Mouse (Mus musculus) embryonic facial prominence, embryonic 10.5 days (tissue): ENCODE measurements around the gene Prkg2. TPM values are rescaled to one million over a fixed set of nuclear protein-coding genes. Genes with fewer than 3 reads are reported as not detected.

Experiments used
- DNase-seq: peaks from one replicate; pipeline ENCODE4 v3.0.0-alpha.2; 2017; ENCODE audit warnings: low spot score
- H3K27ac ChIP-seq: fragments of 300-500 bp; sonication (generic); replicated peaks from 2 replicates; pipeline ENCODE4 v1.5.1; 2016; ENCODE audit warnings: mild to moderate bottlenecking
- H3K27me3 ChIP-seq: fragments of 300-500 bp; sonication (generic); replicated peaks from 2 replicates; pipeline ENCODE4 v1.6.1; 2016; ENCODE audit warnings: low read depth, mild to moderate bottlenecking; ENCODE audit not compliant: poor library complexity, severe bottlenecking
- H3K36me3 ChIP-seq: fragments of 300-500 bp; sonication (generic); replicated peaks from 2 replicates; pipeline ENCODE4 v1.6.1; 2016; ENCODE audit warnings: mild to moderate bottlenecking, moderate library complexity
- H3K4me1 ChIP-seq: fragments of 300-500 bp; sonication (generic); 2 replicates; pipeline ENCODE4 v1.6.1; 2016
- H3K4me3 ChIP-seq: fragments of 300-500 bp; sonication (generic); 2 replicates; pipeline ENCODE4 v1.5.1; 2016; ENCODE audit warnings: mild to moderate bottlenecking, moderate library complexity
- H3K9me3 ChIP-seq: fragments of 300-500 bp; sonication (generic); 2 replicates; pipeline ENCODE4 v1.6.1; 2016; ENCODE audit warnings: mild to moderate bottlenecking
- WGBS: fragments of 180-500 bp; shearing (Covaris S2); methylation state at CpG from one replicate; pipeline ENCODE4 v1.1.7; 2016; 5-methylcytosine and 5-hydroxymethylcytosine counted together
- polyA plus RNA-seq: library from polyadenylated mRNA; unstranded; fragments of >200 nt; fragmentation: Nextera tagmentation; extraction: Ambion mirVana; gene quantifications from 2 replicates; pipeline ENCODE4 v1.2.1, GENCODE M21; 2016

The Prkg2 gene
- polyA plus RNA-seq, 1 experiment from 2014 or later = 1.4 TPM

DNA sequence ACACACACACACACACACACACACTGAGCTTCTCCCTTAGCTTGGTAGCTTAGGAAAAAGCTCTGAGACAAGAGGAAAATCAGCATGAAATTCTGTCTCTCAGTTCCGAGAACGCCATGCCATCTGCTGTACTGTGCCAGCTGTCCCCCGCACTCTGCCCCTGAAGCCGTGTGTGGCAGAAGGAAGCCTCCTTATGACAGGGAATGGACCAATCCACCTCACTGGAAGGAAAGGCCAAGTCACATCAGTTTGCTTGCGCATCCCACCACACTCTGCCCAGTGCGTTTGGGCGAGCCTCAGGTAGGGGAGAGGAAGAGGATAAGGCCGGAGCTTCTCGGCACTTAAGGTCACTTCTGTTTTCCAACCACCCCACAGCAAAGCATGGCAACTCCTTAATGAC, 98.0 kb downstream of the Prkg2 start:
- H3K4me3 ChIP-seq = no peak overlapping the region
- peaks cover 42% of the 10 kb centered on the region for H3K27me3 ChIP-seq
- no peaks in the 10 kb centered on the region for H3K36me3 ChIP-seq
- peaks cover 30% of the 10 kb centered on the region for H3K4me1 ChIP-seq
- 85% methylated on average over 9 of the region's 9 CpGs for WGBS
- H3K27ac ChIP-seq = no peak overlapping the region
- no peak for DNase-seq
- no peaks in the 10 kb centered on the region for H3K9me3 ChIP-seq

DNA sequence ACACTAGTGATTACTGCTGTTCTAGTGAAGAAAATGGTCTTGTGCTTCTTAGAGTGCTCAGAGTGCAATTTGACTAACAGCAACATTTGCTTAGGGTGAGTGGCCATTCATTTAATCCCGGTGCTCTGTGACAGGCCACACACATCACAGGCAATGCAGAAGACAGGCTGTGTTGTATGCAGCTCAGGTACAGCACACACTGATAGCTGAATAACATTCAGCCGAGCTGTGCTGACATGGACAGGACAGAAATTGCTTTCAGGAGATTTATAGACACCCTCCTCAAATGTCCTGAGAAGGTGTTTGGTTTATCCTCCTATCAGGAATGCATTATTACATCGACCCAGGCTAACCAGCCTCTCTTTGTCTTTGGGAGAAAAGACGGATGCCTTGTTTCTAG, 99.3 kb downstream of the Prkg2 start:
- Histone ChIP-seq H3K27me3 (peaks cover 29% of the 10 kb centered on the region), H3K4me1 (peaks cover 27% of the 10 kb centered on the region), H3K36me3 (no peaks in the 10 kb centered on the region), H3K9me3 (no peaks in the 10 kb centered on the region), H3K27ac (no peak overlapping the region), H3K4me3 (no peak overlapping the region)
- no peak for DNase-seq
- WGBS = 75% methylated on average over 4 of the region's 4 CpGs

DNA sequence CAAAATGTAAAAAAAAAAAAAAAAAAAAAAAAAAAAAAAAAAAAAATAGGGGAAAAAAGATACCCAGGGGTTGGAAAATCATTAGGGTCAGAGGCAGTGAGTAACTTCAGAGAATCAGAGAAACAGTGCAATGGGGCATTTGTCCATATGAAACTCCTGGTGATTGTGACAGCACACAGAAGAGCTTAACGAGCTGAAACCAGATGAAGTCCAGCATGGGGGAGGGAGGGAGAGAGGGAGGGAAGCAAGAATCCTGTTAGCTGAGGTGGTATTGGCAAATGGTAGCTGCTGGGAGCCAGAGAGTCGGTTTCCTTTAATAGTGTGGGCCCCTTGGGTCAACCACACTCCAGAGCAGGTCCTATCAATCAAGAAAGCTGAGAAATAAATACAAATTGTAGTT, 100.5 kb downstream of the Prkg2 start:
- H3K27ac ChIP-seq = no peak overlapping the region
- H3K27me3 ChIP-seq = peaks cover 17% of the 10 kb centered on the region; the same call in 1 of the 2 replicates
- H3K36me3 ChIP-seq = no peaks in the 10 kb centered on the region
- peaks cover 27% of the 10 kb centered on the region for H3K4me1 ChIP-seq
- H3K4me3 ChIP-seq = no peak overlapping the region
- H3K9me3 ChIP-seq = no peaks in the 10 kb centered on the region
- no peak for DNase-seq
- WGBS = 39% methylated on average over 2 of the region's 2 CpGs

DNA sequence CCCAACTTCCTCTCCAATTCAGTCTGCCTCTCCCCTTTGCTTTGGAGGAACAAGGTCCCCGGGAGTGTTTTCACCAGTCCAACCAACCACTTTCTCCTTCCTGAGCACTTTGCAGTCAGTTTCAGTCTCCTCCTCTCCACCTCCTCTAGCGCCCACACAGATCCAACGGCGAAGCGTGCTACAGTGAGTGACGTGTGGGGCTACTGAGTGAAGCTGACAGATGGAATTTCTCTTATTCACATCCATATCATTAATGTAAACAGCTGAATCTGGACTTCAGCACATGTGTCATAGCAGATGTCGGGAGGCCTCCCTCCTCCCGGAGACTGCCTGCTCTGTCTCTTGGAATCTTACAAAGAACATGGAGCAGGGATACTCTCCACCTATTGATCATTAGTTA, 101.2 kb downstream of the Prkg2 start:
- no peaks in the 10 kb centered on the region for H3K36me3 ChIP-seq
- peaks cover 25% of the 10 kb centered on the region for H3K4me1 ChIP-seq
- 76% methylated on average over 8 of the region's 8 CpGs for WGBS
- H3K27ac ChIP-seq = no peak overlapping the region
- H3K4me3 ChIP-seq = no peak overlapping the region
- no peaks in the 10 kb centered on the region for H3K9me3 ChIP-seq
- DNase-seq = no peak
- peaks cover 16% of the 10 kb centered on the region; the same call in 1 of the 2 replicates for H3K27me3 ChIP-seq

DNA sequence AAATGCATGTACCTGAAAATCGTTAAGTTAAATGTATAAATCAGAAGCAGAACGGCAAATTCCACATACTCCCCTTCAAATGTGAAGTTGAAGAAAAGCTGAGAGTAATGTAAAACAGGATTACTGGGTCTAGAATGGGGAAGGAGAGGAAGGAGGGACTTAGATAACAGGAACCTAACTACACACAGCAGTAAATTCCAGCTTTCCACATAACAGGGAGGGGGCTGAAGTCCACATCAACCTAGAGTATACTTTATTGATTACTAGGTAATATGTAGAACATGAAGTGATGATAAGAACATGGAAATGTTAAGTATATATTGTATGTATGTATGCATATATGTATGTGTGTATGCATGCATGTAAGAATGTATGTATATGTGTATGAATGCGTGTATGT, 114.2 kb downstream of the Prkg2 start:
- H3K4me1 ChIP-seq = no peaks in the 10 kb centered on the region
- WGBS = 93% methylated on average over 3 of the region's 3 CpGs
- H3K36me3 ChIP-seq = no peaks in the 10 kb centered on the region
- no peak for DNase-seq
- H3K27ac ChIP-seq = no peak overlapping the region
- H3K9me3 ChIP-seq = no peaks in the 10 kb centered on the region
- H3K27me3 ChIP-seq = no peaks in the 10 kb centered on the region
- no peak overlapping the region for H3K4me3 ChIP-seq

DNA sequence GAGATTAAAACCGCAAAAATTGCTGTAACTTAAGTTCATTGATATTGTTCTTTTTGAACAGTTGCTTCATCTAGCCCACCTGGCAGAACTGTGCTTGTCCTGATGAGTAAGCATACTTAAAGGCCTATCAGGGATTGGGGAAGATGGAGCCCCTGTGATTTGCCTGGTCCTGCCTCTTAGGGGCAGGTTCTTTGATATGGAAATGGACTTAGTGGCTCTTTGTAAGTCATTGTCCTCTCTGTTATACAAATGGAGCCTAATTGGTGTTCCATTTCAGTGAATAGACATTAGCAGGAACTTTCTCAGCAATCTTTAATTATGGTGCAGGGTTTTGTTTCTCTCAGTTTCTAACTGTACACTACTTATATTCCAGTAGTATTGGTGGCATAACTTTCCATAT, 115.5 kb downstream of the Prkg2 start:
- no peak for DNase-seq
- H3K27ac ChIP-seq = no peak overlapping the region
- H3K36me3 ChIP-seq = no peaks in the 10 kb centered on the region
- no peak overlapping the region for H3K4me3 ChIP-seq
- WGBS = 73% methylated on average over 1 of the region's 1 CpGs
- no peaks in the 10 kb centered on the region for H3K9me3 ChIP-seq
- no peaks in the 10 kb centered on the region for H3K27me3 ChIP-seq
- no peaks in the 10 kb centered on the region for H3K4me1 ChIP-seq

DNA sequence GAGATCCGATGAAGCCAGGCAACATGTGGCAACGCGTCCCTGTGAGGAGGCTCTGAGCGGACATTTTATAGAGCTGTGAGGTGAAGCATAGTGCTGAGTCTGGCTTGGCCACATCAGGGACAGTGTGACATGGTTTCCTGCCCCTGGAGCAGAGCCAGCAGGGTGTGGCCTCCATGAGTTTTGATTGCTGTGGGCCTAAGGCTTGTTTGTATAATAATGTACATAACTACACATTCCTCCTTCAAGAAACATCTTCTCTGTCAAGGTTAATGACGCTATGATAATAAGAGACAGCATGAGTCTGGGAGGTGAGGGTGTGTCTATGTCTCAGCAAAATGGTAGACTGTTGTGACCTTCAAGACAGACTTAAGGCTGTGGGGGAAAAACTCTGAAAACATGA, 118.4 kb downstream of the Prkg2 start:
- H3K36me3 ChIP-seq = no peaks in the 10 kb centered on the region
- no peaks in the 10 kb centered on the region for H3K27me3 ChIP-seq
- WGBS = 94% methylated on average over 5 of the region's 5 CpGs
- DNase-seq = no peak
- H3K27ac ChIP-seq = no peak overlapping the region
- H3K4me3 ChIP-seq = no peak overlapping the region
- H3K4me1 ChIP-seq = no peaks in the 10 kb centered on the region
- no peaks in the 10 kb centered on the region for H3K9me3 ChIP-seq

DNA sequence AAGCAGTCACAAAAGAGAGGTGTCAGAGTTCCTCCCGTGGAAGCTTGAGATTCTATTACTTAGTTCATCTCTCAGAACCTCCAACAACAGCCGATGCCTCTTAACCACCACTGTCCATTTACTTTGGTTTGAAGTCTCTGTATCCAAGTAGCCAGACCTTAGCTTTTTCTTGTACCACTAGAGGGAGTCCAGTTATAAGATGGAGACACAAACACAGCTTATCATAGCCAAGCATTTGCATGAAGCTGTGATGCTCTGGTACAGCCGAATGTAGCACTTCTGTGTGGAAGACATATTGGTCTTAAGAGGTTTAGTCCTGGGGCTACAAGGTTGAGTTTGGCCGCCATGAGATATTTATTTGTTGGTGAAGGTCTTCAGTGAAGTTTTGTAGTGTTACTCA, 134.8 kb downstream of the Prkg2 start:
- H3K36me3 ChIP-seq = no peaks in the 10 kb centered on the region
- peaks cover 8% of the 10 kb centered on the region; the same call in 1 of the 2 replicates for H3K9me3 ChIP-seq
- WGBS = 73% methylated on average over 4 of the region's 4 CpGs
- no peak overlapping the region for H3K27ac ChIP-seq
- H3K4me3 ChIP-seq = no peak overlapping the region
- DNase-seq = no peak
- H3K27me3 ChIP-seq = no peaks in the 10 kb centered on the region
- H3K4me1 ChIP-seq = no peaks in the 10 kb centered on the region

DNA sequence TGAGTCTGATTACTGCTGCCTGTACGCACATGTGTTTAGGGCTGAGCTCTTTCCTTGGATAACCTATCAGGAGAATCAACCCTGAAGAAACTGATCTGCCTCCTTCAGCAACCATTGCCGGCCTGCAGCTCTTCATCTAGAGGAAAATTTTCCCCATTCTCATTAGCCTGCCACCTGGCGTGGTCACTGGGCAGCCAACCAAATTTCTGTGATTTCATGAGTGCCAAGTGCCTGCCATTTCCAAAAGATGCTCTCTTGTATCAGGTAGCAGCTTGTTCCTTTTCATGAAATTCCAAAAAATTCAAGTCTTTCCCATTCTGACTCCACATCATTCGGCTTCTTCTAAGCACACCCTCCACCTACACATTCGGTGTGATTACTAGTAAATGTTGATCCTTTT, 136.2 kb downstream of the Prkg2 start:
- Histone ChIP-seq H3K4me3 (no peak overlapping the region), H3K27me3 (no peaks in the 10 kb centered on the region), H3K9me3 (peaks cover under 1% of the 10 kb centered on the region; the same call in 1 of the 2 replicates), H3K4me1 (no peaks in the 10 kb centered on the region), H3K27ac (no peak overlapping the region), H3K36me3 (no peaks in the 10 kb centered on the region)
- no peak for DNase-seq
- 85% methylated on average over 5 of the region's 5 CpGs for WGBS

DNA sequence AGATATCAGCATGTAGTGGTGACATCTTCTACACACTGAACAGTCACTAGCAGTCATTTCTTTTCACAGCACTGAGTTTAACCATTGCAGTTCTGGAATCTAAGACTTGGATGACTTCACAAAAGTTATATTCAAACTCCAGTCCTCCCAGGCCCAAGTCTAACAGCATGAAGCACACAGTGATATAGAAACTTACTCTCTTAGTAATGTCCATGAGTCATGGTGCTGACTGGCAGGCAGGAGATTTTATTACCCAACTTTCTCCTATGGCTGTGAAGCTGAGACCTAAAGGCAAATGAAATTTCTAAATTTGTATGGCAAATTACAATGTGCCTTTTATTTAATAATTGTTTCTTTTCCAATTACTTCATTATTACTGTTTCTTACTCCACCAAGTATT, 139.2 kb downstream of the Prkg2 start:
- Histone ChIP-seq H3K4me1 (no peaks in the 10 kb centered on the region), H3K9me3 (no peaks in the 10 kb centered on the region), H3K27ac (no peak overlapping the region), H3K4me3 (no peak overlapping the region), H3K27me3 (no peaks in the 10 kb centered on the region), H3K36me3 (no peaks in the 10 kb centered on the region)
- no peak for DNase-seq

DNA sequence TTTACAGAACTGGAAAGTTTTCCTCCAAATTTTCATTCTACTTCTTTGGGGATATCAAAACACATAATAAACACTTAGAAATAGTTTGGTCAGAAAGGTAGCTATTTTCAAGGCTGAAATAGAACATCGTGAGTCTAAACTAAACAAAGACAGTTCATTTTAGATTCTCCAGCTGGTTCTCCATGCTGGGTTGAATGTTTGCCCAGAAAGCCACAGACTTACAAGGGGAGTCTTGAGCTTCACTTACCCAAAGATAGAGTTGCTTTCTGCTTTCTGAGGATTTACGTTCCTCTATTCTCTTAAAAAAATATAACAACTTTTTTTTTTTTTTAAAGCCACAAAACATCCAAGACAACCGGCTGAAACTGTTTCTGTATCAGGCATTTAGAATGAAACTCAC, 142.9 kb downstream of the Prkg2 start:
- H3K9me3 ChIP-seq = no peaks in the 10 kb centered on the region
- no peak overlapping the region for H3K4me3 ChIP-seq
- H3K27me3 ChIP-seq = no peaks in the 10 kb centered on the region
- no peaks in the 10 kb centered on the region for H3K4me1 ChIP-seq
- 89% methylated on average over 3 of the region's 3 CpGs for WGBS
- no peak for DNase-seq
- H3K36me3 ChIP-seq = no peaks in the 10 kb centered on the region
- no peak overlapping the region for H3K27ac ChIP-seq

DNA sequence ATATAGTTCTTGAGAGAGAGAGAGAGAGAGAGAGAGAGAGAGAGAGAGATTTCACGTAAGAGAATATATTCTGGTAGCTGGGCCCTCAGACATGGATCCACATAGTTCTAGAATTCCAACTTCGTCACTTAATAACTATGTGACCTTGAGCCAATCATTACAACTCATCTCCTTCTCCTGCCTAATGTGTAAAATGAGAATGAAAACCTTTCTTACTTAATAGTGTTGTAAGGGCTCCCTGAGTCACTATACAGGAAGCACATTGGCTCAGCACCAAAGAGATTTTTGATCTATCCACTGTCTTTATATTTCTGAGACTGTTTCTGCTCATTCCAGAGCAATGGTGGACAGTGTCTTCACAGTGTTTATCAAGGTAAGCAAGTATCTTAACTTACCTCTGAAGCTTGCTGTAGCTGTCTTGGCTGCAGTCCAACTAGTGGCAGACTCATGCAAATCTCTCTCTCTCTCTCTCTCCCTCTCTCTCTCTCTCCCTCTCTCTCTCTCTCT, 146.6 kb downstream of the Prkg2 start:
- H3K9me3 ChIP-seq = no peaks in the 10 kb centered on the region
- no peaks in the 10 kb centered on the region for H3K4me1 ChIP-seq
- H3K36me3 ChIP-seq = no peaks in the 10 kb centered on the region
- H3K27ac ChIP-seq = no peak overlapping the region
- 80% methylated on average over 2 of the region's 2 CpGs for WGBS
- no peaks in the 10 kb centered on the region for H3K27me3 ChIP-seq
- no peak overlapping the region for H3K4me3 ChIP-seq
- no peak for DNase-seq

DNA sequence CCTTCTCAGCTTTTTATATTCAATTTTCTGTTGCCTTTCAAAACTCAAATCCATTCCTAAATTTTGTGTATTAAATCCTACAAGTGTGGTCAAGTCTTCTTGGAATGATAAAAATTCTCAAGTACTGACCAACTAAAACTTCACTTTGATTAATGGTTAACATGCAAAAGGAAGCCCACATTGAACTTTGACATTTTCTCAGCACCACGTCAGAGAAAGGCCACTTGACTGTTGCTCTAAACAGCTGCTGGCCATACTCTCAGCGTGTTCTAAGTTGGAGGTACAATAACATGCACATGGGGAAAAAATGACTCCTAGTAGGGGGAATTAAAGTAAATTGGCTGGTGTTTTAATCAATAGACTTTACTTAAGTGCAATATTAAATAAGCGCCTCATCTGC, 155.1 kb downstream of the Prkg2 start:
- Histone ChIP-seq H3K4me1 (peaks cover under 1% of the 10 kb centered on the region; the same call in 1 of the 2 replicates), H3K36me3 (no peaks in the 10 kb centered on the region), H3K9me3 (no peaks in the 10 kb centered on the region), H3K4me3 (no peak overlapping the region), H3K27ac (no peak overlapping the region), H3K27me3 (no peaks in the 10 kb centered on the region)
- 52% methylated on average over 3 of the region's 3 CpGs for WGBS
- DNase-seq = no peak
